Mouse (Mus musculus) erythroblast, embryonic 14.5 days (primary cell): ENCODE measurements at regions not wholly inside any gene's neighbourhood (a gene's known extent, or its start where the extent isn't known, plus 50 kb on each side); places are given as distances from the start of the nearest gene placed in this dataset.

Experiments
- H3K27me3 ChIP-seq: 2 replicates; pipeline ENCODE4 v1.6.1; 2012; ENCODE audit warnings: inconsistent platforms; ENCODE audit not compliant: control insufficient read depth
- H3K36me3 ChIP-seq: 2 replicates; pipeline ENCODE4 v1.6.1; 2012; ENCODE audit warnings: mild to moderate bottlenecking, inconsistent platforms; ENCODE audit not compliant: control insufficient read depth
- H3K4me1 ChIP-seq: 2 replicates; pipeline ENCODE4 v1.6.1; 2012; ENCODE audit warnings: inconsistent platforms; ENCODE audit not compliant: control insufficient read depth
- H3K4me3 ChIP-seq: replicated peaks from 2 replicates; pipeline ENCODE3; 2012; ENCODE audit warnings: moderate library complexity, mild to moderate bottlenecking, inconsistent platforms
- H3K9me3 ChIP-seq: 2 replicates; pipeline ENCODE4 v1.6.1; 2012; ENCODE audit warnings: low read length, inconsistent platforms, mixed read lengths; ENCODE audit not compliant: control insufficient read depth
- GATA1 ChIP-seq: IDR thresholded peaks from 2 replicates; pipeline ENCODE4 v1.6.1; 2012; ENCODE audit warnings: low read length, inconsistent platforms, mixed read lengths
- TAL1 ChIP-seq: IDR thresholded peaks from 3 replicates; pipeline ENCODE4 v1.6.1; 2012; ENCODE audit warnings: low read length, inconsistent platforms, mixed read lengths

DNA sequence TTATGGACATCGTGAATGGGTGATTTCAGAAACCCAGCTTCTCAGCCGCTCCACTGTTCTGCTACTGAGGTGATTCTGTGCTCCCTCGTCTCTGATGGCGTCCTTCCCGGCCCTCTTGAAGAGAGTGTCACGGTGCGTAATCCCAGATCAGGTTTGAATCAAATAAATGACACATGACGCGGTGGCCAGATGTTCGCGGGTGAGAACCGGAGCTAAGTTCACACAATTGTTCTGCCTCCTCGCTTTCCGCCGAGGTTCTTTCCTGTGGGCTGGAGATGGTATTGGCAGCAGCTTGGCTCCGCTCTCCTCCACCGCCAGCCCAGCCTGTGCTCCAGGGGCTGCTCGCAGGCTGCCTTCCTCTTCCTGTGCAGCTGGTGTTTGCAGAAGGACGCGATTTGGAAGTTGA is 142.7 kb downstream of the Kdr start:
- H3K4me1 ChIP-seq, result peaks cover 4% of the 10 kb centered on the region
- H3K4me3 ChIP-seq, result no peak overlapping the region
- H3K36me3 ChIP-seq, result no peaks in the 10 kb centered on the region
- TF ChIP-seq TAL1 (no peak), GATA1 (no peak)
- H3K9me3 ChIP-seq, result no peaks in the 10 kb centered on the region
- peaks cover 25% of the 10 kb centered on the region for H3K27me3 ChIP-seq

DNA sequence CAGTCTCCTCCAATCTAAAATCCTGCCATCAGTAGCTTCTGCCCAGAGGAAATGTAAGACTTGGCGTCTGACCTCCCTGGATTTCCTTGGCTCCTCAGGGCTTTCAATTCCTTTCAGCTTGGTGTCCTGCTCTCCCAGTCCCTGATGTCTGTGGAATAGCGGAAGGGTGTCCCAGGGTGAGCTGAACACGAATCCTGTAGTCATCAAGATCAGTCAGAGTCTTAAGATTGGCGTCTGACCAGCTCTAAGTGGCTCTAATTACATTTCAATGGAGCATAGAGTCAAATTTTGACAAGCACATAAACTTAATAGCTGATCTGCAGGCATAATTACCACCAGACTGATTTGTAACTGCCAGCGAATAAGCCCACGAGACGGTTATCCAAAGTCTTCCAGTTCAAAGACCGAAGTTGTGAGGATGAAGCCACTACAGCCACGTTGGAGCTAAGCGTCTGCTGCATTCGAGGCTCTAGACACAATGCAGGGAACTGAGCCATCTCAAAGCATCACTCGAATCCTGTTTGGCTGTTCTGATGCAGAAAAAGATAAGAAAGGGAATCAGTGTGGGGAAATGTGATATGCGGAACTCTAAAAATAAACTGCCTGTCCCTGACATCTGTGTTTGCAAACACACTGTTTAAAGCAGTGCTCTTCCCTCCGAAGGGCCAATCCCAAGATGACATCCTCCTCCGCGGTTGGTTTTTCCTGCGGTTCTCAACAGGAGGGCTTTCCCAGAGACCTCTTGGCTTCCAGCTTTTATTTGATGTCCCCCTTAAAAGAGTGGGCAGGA is 143.3 kb downstream of the Kdr start:
- Histone ChIP-seq H3K4me3 (no peak overlapping the region), H3K4me1 (peaks cover 7% of the 10 kb centered on the region), H3K9me3 (no peaks in the 10 kb centered on the region), H3K27me3 (peaks cover 25% of the 10 kb centered on the region), H3K36me3 (no peaks in the 10 kb centered on the region)
- TF ChIP-seq GATA1 (no peak), TAL1 (no peak)

GRCm38 (mm10) chr5:75832341-75832740 is 145.9 kb downstream of the Kdr start:
- Histone ChIP-seq H3K9me3 (no peaks in the 10 kb centered on the region), H3K27me3 (peaks cover 25% of the 10 kb centered on the region), H3K4me3 (no peak overlapping the region), H3K36me3 (no peaks in the 10 kb centered on the region), H3K4me1 (peaks cover 10% of the 10 kb centered on the region)
- TF ChIP-seq GATA1, result no peak
- TF ChIP-seq TAL1, result no peak

DNA sequence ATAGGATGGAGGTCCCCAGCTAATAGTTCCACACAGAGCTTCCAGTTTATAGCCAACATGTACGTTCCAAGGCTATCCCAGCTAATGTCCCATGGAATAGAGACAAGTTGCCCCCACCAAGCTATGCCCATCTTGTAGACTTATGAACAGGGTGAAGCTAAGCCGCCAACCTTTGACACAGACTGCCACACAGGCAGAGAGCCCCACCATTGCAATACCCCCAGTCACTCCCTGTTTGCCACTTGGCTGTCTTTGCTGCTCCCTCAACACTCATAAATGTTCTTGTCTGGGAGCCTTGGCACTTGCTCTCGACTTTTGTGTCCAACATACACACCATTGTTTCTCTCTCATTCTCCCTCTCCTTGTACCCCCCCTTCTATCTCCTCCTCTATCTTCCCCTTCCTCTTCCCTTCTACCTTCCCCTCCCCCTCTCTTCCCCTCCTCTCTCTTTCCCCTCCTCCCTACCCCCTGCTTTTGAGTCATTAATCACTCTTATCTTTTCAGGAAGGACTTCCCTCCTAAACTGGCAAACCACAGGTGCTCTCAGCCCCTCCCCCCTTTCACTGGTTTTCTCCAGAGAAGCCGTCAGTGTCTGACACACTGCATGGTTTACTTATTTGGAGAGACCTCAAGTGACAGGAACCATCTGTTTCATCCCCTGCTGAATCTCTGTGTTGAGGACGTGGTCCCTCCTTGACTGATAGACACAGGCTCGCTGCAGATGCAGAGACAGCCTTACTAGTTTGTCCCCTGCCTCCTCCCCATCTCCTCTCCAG is 148.2 kb downstream of the Kdr start:
- TF ChIP-seq TAL1 (no peak), GATA1 (no peak)
- H3K4me3 ChIP-seq, result no peak overlapping the region
- no peaks in the 10 kb centered on the region for H3K36me3 ChIP-seq
- H3K27me3 ChIP-seq, result peaks cover 10% of the 10 kb centered on the region
- H3K9me3 ChIP-seq, result no peaks in the 10 kb centered on the region
- peaks cover 19% of the 10 kb centered on the region for H3K4me1 ChIP-seq

DNA sequence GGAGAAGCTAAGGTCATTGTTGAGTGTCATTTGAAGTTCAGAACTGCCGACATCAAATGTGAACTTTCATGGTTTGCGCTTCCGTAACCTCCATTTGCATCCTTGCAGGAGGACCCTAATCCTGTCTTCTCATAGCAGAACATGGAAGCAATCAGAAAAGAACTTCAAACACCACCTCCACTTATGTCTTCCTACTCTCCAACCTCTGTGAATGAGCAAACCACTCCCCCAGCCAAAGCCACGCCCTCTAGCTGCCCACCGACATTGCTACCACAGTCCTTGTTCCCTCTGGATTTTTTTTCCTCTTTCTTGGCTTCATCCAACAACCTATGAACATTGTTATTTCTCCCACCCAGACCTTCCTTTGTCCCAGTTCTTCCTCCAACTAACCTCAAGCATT is 149.9 kb downstream of the Kdr start:
- Histone ChIP-seq H3K4me3 (no peak overlapping the region), H3K27me3 (no peaks in the 10 kb centered on the region), H3K9me3 (no peaks in the 10 kb centered on the region), H3K4me1 (peaks cover 19% of the 10 kb centered on the region), H3K36me3 (no peaks in the 10 kb centered on the region)
- TF ChIP-seq GATA1 (no peak), TAL1 (no peak)

DNA sequence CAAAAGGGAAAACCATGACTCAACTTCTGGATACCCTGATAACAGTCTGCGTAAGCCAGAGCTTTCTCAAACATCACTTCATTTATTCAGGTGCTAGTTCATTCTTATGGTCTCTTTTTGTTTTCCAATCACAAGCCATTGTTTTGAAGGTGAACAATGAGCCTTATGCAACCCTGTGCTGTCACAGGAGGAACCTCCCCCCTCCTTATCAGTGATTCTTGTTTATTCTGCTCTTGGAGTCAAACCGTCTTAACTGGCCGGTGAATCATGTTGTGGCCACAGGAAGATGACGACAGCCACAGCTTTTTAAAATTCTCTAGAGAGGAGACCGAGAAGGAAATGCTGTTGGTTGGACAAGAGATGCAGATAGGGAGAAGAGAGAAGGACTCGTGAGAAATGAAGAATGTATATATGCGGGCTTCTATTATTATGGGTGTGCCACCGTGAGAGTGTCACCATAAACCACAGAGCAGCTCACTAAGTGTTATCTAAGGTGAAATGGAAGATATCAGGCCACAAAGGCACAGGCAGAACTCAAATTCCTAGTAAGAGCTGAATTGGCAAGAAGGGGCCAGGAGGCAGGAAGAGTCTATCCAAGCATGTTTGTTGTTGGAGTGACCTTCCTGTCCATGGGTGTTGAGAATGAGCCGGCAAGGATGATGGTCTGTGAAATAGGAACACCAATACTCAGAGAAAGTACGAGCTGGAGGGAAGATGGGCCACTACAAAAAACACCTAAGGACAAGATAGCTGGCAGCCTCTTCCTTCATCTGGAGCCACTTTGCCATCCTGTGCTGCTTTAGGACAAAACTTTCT is 151.8 kb downstream of the Kdr start:
- H3K4me3 ChIP-seq, result no peak overlapping the region
- H3K27me3 ChIP-seq, result no peaks in the 10 kb centered on the region
- H3K9me3 ChIP-seq, result no peaks in the 10 kb centered on the region
- H3K4me1 ChIP-seq, result peaks cover 19% of the 10 kb centered on the region
- TF ChIP-seq GATA1, result no peak
- TF ChIP-seq TAL1, result no peak
- H3K36me3 ChIP-seq, result no peaks in the 10 kb centered on the region

DNA sequence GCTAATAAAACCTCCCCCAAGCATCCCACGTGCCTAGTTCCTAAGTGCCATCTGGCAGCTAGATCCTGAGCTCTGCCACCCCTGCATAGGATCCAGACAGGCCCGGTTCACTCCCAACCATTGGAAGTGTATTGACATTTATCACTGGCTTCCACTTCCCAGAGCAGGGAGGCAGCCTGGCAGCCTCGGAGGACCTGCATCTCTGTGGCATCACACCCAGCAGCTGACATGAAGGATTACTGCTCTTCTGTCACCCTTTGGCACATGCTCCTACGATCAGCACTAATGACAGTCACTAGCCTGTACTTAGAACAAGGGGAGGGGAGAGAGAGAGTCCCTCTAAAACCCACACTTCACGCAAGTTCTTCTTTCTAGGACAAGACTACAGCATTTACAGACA is 152.7 kb downstream of the Kdr start:
- TF ChIP-seq GATA1, result no peak
- TF ChIP-seq TAL1, result no peak
- Histone ChIP-seq H3K4me3 (no peak overlapping the region), H3K36me3 (no peaks in the 10 kb centered on the region), H3K27me3 (no peaks in the 10 kb centered on the region), H3K4me1 (peaks cover 18% of the 10 kb centered on the region), H3K9me3 (no peaks in the 10 kb centered on the region)

- no peak overlapping the region for H3K4me3 ChIP-seq
Measured at GRCm38 (mm10) chr5:75824660-75825059, 153.6 kb downstream of the Kdr start.

GRCm38 (mm10) chr5:75823646-75824045 is 154.6 kb downstream of the Kdr start:
- H3K4me1 ChIP-seq, result peaks cover 13% of the 10 kb centered on the region
- H3K4me3 ChIP-seq, result no peak overlapping the region
- no peak for TF ChIP-seq GATA1
- no peak for TF ChIP-seq TAL1
- no peaks in the 10 kb centered on the region for H3K9me3 ChIP-seq
- H3K27me3 ChIP-seq, result no peaks in the 10 kb centered on the region
- no peaks in the 10 kb centered on the region for H3K36me3 ChIP-seq

More at GRCm38 (mm10) chr5:75824660-75825059, 153.6 kb downstream of the Kdr start:
- Histone ChIP-seq H3K4me1 (peaks cover 13% of the 10 kb centered on the region), H3K27me3 (no peaks in the 10 kb centered on the region), H3K9me3 (no peaks in the 10 kb centered on the region), H3K36me3 (no peaks in the 10 kb centered on the region)
- no peak for TF ChIP-seq TAL1
- no peak for TF ChIP-seq GATA1
